Mouse (Mus musculus): ENCODE measurements around the gene Fastk. TPM values are rescaled to one million over a fixed set of nuclear protein-coding genes. Genes with fewer than 3 reads are reported as not detected.

Gene Fastk
- total RNA-seq, 2 experiments from 2014 or later, result 128 to 134 TPM

GRCm38 (mm10) chr5:24475476-24476241 is 30.6 kb upstream of the Fastk start:
- peak overlapping the region; percentile 43; the same call in 1 of the 2 replicates for H3K4me3 ChIP-seq
- intact Hi-C loops (cut with DNase I), result no loop called here
- no peak for TF ChIP-seq CTCF (IDR thresholded peaks at IDR 0.05)
- H3K27ac ChIP-seq, result peak overlapping the region; percentile 10; the same call in 1 of the 2 replicates
- DNase-seq (ENCODE audit: extremely low spot score in 1 of 2, low spot score in 2 of 2), result no peak

DNA sequence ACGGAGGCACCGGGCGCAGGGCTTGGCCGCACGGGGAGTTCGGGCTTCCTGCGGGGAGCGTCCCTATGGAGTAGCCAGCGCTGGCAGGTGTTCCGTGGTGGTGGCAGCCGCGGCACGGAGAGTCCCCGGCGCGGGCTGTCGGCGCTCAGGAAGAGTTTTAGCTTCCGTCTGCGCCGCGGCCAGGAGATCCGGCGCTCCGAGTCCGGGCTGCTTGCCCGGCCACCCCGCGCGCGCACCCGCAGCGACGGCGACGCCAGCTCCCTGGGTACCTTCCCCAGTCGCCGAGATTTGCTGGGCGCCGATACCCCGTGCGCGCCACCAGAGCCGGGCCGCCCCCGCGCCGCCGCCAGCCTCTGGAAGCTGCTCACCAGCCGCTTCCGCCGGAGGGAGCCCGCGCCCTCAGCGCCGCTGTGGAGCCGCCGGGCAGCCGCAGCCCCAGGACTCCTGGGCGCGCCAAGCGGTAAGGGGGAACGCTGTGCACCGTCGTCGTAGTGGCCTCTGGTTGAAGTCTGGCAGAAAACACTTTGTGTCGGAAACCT is 29.7 kb upstream of the Fastk start:
- H3K27ac ChIP-seq, result peak overlapping the region; percentile 30
- intact Hi-C loops (cut with DNase I), result loop anchor here (5.0 kb wide), 1 partner anchor 77 kb away; no protein-coding TSS in a partner anchor
- peak overlapping the region; percentile 43 for H3K4me3 ChIP-seq
- TF ChIP-seq CTCF (IDR thresholded peaks at IDR 0.05), result peak; percentile 51
- DNase-seq (ENCODE audit: extremely low spot score in 1 of 2, low spot score in 2 of 2), result peak; percentile 77 to 83

DNA sequence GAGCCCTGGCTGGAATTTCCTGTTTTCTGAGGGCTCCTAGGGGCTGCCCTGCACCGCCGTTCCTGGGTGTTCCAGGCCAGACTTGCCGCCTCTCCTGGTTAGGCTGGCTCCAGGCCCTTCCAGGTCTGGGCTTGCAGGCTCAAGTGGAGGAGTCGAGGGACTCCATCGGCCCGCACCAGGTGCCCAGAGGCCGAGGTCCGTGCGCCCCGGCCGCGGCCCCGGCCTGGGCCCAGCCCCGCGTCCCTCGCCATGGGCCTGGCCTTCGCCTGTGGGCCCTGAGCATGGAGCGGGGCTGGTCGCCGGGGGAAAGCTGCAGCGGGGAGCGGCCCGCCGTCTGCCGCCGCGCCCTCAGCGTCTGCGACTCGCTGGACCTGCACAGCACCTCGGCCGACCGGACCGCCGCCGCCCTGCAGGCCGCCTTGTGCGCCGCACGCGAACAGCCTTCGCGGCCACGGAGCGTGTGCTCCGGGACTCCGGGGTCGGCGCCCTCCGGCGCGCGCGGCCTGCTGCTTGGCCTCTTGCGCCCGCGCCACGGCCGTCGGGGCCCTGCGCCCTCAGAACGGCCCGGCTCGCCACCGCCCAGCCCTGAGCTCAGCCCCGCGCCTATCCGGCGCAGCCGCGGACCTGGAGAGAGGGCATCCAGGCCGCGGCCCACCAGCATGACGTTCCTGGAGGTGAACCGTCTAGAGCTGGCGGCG is 29.1 kb upstream of the Fastk start:
- no peak for DNase-seq (ENCODE audit: extremely low spot score in 1 of 2, low spot score in 2 of 2)
- Histone ChIP-seq H3K4me3 (peak overlapping the region; percentile 43), H3K27ac (0 out of 2 replicates have a peak overlapping the region, but pooled peaks have one; percentile 30)
- no peak for TF ChIP-seq CTCF (IDR thresholded peaks at IDR 0.05)
- intact Hi-C loops (cut with DNase I), result loop anchor here (5.0 kb wide), 1 partner anchor 77 kb away; no protein-coding TSS in a partner anchor

- H3K27ac ChIP-seq, result no peak overlapping the region
These were observed 28.0 kb upstream of the Fastk start for GRCm38 (mm10) chr5:24472884-24473619.

DNA sequence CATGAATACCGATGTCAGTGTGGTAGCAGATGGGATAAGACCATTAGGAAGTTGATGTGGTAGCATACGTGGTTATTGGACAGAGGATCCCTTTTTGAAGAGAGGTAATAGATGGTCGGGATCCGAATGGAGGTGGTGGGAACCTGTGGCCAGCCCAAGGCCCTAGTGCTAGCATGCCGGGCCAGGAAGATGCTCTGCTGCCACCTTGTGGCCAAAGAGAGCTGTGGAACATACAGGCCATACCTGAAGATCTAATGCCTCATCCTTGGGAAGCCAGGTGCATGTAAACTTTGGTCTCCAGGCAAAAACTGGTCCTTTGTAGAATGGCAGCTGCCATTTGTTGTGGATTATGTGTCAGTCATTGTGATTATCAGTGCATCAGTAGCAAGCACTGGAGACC is 25.5 kb upstream of the Fastk start:
- no peak overlapping the region for H3K27ac ChIP-seq
- peak; percentile 68 to 78 for DNase-seq (ENCODE audit: extremely low spot score in 1 of 2, low spot score in 2 of 2)
- intact Hi-C loops (cut with DNase I), result loop anchor here (2.0 to 5.0 kb wide), 3 partner anchors 46 to 73 kb away; no protein-coding TSS in a partner anchor
- no peak overlapping the region for H3K4me3 ChIP-seq
- peak; percentile 98 for TF ChIP-seq CTCF (IDR thresholded peaks at IDR 0.05)

More at GRCm38 (mm10) chr5:24472884-24473619, 28.0 kb upstream of the Fastk start:
- H3K4me3 ChIP-seq, result no peak overlapping the region
- DNase-seq (ENCODE audit: extremely low spot score in 1 of 2, low spot score in 2 of 2), result no peak
- intact Hi-C loops (cut with DNase I), result loop anchor here (5.0 kb wide), 1 partner anchor 76 kb away; no protein-coding TSS in a partner anchor
- TF ChIP-seq CTCF (IDR thresholded peaks at IDR 0.05), result no peak

- no peak for TF ChIP-seq CTCF (IDR thresholded peaks at IDR 0.05)
- DNase-seq (ENCODE audit: extremely low spot score in 1 of 2, low spot score in 2 of 2), result no peak
- intact Hi-C loops (cut with DNase I), result no loop called here
- H3K4me3 ChIP-seq, result no peak overlapping the region
- no peak overlapping the region for H3K27ac ChIP-seq
These were observed 21.7 kb upstream of the Fastk start for GRCm38 (mm10) chr5:24466762-24467161.

- Histone ChIP-seq H3K27ac (no peak overlapping the region), H3K4me3 (0 out of 2 replicates have a peak overlapping the region, but pooled peaks have one; percentile 4)
- intact Hi-C loops (cut with DNase I), result no loop called here
- no peak for DNase-seq (ENCODE audit: extremely low spot score in 1 of 2, low spot score in 2 of 2)
- no peak for TF ChIP-seq CTCF (IDR thresholded peaks at IDR 0.05)
These were observed 10.5 kb upstream of the Fastk start for GRCm38 (mm10) chr5:24455613-24456012.

GRCm38 (mm10) chr5:24455076-24455475 is 10.0 kb upstream of the Fastk start:
- TF ChIP-seq CTCF (IDR thresholded peaks at IDR 0.05), result no peak
- Histone ChIP-seq H3K27ac (no peak overlapping the region), H3K4me3 (0 out of 2 replicates have a peak overlapping the region, but pooled peaks have one; percentile 4)
- intact Hi-C loops (cut with DNase I), result no loop called here
- no peak for DNase-seq (ENCODE audit: extremely low spot score in 1 of 2, low spot score in 2 of 2)

GRCm38 (mm10) chr5:24453985-24454303 is 8.9 kb upstream of the Fastk start:
- DNase-seq (ENCODE audit: extremely low spot score in 1 of 2, low spot score in 2 of 2), result no peak
- Histone ChIP-seq H3K4me3 (peak overlapping the region; percentile 81; the same call in 1 of the 2 replicates), H3K27ac (peak overlapping the region; percentile 95; the same call in 1 of the 2 replicates)
- no peak for TF ChIP-seq CTCF (IDR thresholded peaks at IDR 0.05)
- intact Hi-C loops (cut with DNase I), result no loop called here

- no peak for TF ChIP-seq CTCF (IDR thresholded peaks at IDR 0.05)
- H3K4me3 ChIP-seq, result peak overlapping the region; percentile 81
- intact Hi-C loops (cut with DNase I), result no loop called here
- no peak for DNase-seq (ENCODE audit: extremely low spot score in 1 of 2, low spot score in 2 of 2)
- peak overlapping the region; percentile 95 for H3K27ac ChIP-seq
These were observed 8.3 kb upstream of the Fastk start for GRCm38 (mm10) chr5:24453283-24453984.

Data from left cerebral cortex, adult 2 months (tissue).